Comparison of ENCODE assay signal across 9 mouse cellular contexts in genomic region chr14:61736384-61737322, GRCm38 (mm10).
A peak's percentile ranks its signal among the peaks of the same experiment; 100 is the strongest.
DNase-seq lines count a peak whose midpoint lies in the region; ATAC-seq lines count a peak whose summit lies in the region.
"Had no signal": no experiment of that assay in that cellular context is flagged by ENCODE, and none has a peak within 500 bp of the region (broad histone marks: within the 10 kb centered on the region; RNA-seq: fewer than 3 reads in every experiment).

No protein-coding gene starts in this region.

- no peaks in the 10 kb centered on the region for H3K27me3 ChIP-seq in kidney, embryonic 15.5 days
- no peaks in the 10 kb centered on the region for H3K27me3 ChIP-seq in heart, embryonic 14.5 days (ENCODE audit: control insufficient read depth, insufficient read depth, low read length)
- H3K27me3 ChIP-seq: midbrain, embryonic 12.5 days had no signal

- H3K4me2 ChIP-seq in kidney, embryonic 15.5 days, result 0 out of 2 replicates have a peak overlapping the region, but pooled peaks have one; percentile 22
- no peak overlapping the region for H3K4me2 ChIP-seq in heart, embryonic 14.5 days (ENCODE audit: low read length)
- H3K4me2 ChIP-seq: midbrain, embryonic 12.5 days had no signal

- no peak for DNase-seq in kidney, adult 11 months
- peak; percentile 30 to 46 for DNase-seq in natural killer cell, adult 2 months (ENCODE audit: low spot score in 2 of 2)
- DNase-seq in gastrocnemius, postnatal 25 days, result no peak
- no peak for DNase-seq in lung, postnatal 10 days
- no peak for DNase-seq in urinary bladder, adult 18-20 months (ENCODE audit: low spot score in 2 of 2)

- H3K27ac ChIP-seq in kidney, embryonic 15.5 days, result peak overlapping the region; percentile 78
- peak overlapping the region; percentile 52 to 69 for H3K27ac ChIP-seq in heart, embryonic 14.5 days (replicated peaks in 1 of 2; ENCODE audit: control insufficient read depth in 1 of 2, insufficient read depth in 1 of 2, low read depth in 2 of 2, low read length in 2 of 2)
- H3K27ac ChIP-seq: midbrain, embryonic 12.5 days had no signal

- no peaks in the 10 kb centered on the region for H3K36me3 ChIP-seq in kidney, embryonic 15.5 days
- H3K36me3 ChIP-seq in heart, embryonic 14.5 days (ENCODE audit: control insufficient read depth, insufficient read depth, low read length), result no peaks in the 10 kb centered on the region
- H3K36me3 ChIP-seq: midbrain, embryonic 12.5 days had no signal

- H3K4me3 ChIP-seq in kidney, embryonic 15.5 days (replicated peaks), result no peak overlapping the region
- H3K4me3 ChIP-seq in heart, embryonic 14.5 days (ENCODE audit: control insufficient read depth in 1 of 2, insufficient read depth in 1 of 2, low read depth in 1 of 2, low read length in 2 of 2), result no peak overlapping the region
- H3K4me3 ChIP-seq: midbrain, embryonic 12.5 days had no signal

- H3K9ac ChIP-seq in kidney, embryonic 15.5 days, result no peak overlapping the region
- no peak overlapping the region for H3K9ac ChIP-seq in heart, embryonic 14.5 days (ENCODE audit: low read length)
- H3K9ac ChIP-seq: midbrain, embryonic 12.5 days had no signal

- H3K9me3 ChIP-seq in kidney, embryonic 15.5 days (replicated peaks), result no peaks in the 10 kb centered on the region
- H3K9me3 ChIP-seq in heart, embryonic 14.5 days (ENCODE audit: control insufficient read depth, low read length), result 0 out of 2 replicates have a peak, but pooled peaks cover 9% of the 10 kb centered on the region

- 34% methylated on average over 16 of the region's 16 CpGs for WGBS in kidney, embryonic 15.5 days
- 55% methylated on average over 16 of the region's 16 CpGs for WGBS in heart, embryonic 14.5 days

- peaks cover 18% of the 10 kb centered on the region for H3K4me1 ChIP-seq in kidney, embryonic 15.5 days
- peaks cover 0 to 4% of the 10 kb centered on the region in 2 experiments; a peak in 1 of 4 replicates for H3K4me1 ChIP-seq in heart, embryonic 14.5 days (ENCODE audit: control insufficient read depth in 2 of 2, insufficient read depth in 2 of 2, low read length in 2 of 2)

- no peak for ATAC-seq in kidney, embryonic 15.5 days (replicated peaks; ENCODE audit: low FRiP score)
- peak; percentile 84 for ATAC-seq in activated CD4-positive, CD25-positive, alpha-beta regulatory T cell, adult 4 months
- ATAC-seq in heart, embryonic 14.5 days (ENCODE audit: insufficient number of reproducible peaks, insufficient read depth, low FRiP score, low read depth), result no peak

Comparison
In these comparisons a context has a peak if more than half of its experiments do, and no peak if none do; other contexts are left out.
1. DNase-seq: peak in natural killer cell, adult 2 months (2 of 2); none in kidney, adult 11 months (single experiment), gastrocnemius, postnatal 25 days (single experiment), lung, postnatal 10 days (single experiment) and urinary bladder, adult 18-20 months (0 of 2).